Mouse (Mus musculus) midbrain, embryonic 15.5 days (tissue): Measurements from ENCODE around the gene Spag7. TPM values are rescaled to one million over a fixed set of nuclear protein-coding genes. Genes with fewer than 3 reads are reported as not detected.

ENCODE experiments used
- ATAC-seq: fragments of 200-750 bp; cut with Nextera tagmentation; replicated peaks from 2 replicates; pipeline ENCODE4 v1.8.0; 2017; ENCODE audit warnings: moderate TSS enrichment
- H3K27ac ChIP-seq: fragments of 300-500 bp; sonication (generic); 2 replicates; pipeline ENCODE4 v1.5.1; 2015; ENCODE audit warnings: mild to moderate bottlenecking, inconsistent platforms
- H3K27me3 ChIP-seq: fragments of 300-500 bp; sonication (generic); replicated peaks from 2 replicates; pipeline ENCODE4 v1.6.1; 2015; ENCODE audit warnings: inconsistent platforms
- H3K36me3 ChIP-seq: fragments of 300-500 bp; sonication (generic); replicated peaks from 2 replicates; pipeline ENCODE4 v1.6.1; 2015; ENCODE audit warnings: inconsistent platforms
- H3K4me1 ChIP-seq: fragments of 300-500 bp; sonication (generic); 2 replicates; pipeline ENCODE4 v1.6.1; 2015; ENCODE audit warnings: inconsistent platforms
- H3K4me2 ChIP-seq: fragments of 300-500 bp; sonication (generic); 2 replicates; pipeline ENCODE4 v1.6.1; 2015; ENCODE audit warnings: inconsistent platforms, mild to moderate bottlenecking, moderate library complexity
- H3K4me3 ChIP-seq: fragments of 300-500 bp; sonication (generic); 2 replicates; pipeline ENCODE4 v1.5.1; 2015; ENCODE audit warnings: mild to moderate bottlenecking, inconsistent platforms
- H3K9ac ChIP-seq: fragments of 300-500 bp; sonication (generic); 2 replicates; pipeline ENCODE4 v1.6.1; 2015; ENCODE audit warnings: mild to moderate bottlenecking, inconsistent platforms
- H3K9me3 ChIP-seq: fragments of 300-500 bp; sonication (generic); 2 replicates; pipeline ENCODE4 v1.6.1; 2016; ENCODE audit warnings: inconsistent platforms
- WGBS: fragments of 180-500 bp; shearing (Covaris S2); methylation state at CpG from one replicate; pipeline ENCODE4 v1.1.7; 2015; ENCODE audit warnings: mixed read lengths; 5-methylcytosine and 5-hydroxymethylcytosine counted together
- polyA plus RNA-seq: library from polyadenylated mRNA; unstranded; fragments of >200 nt; fragmentation: Nextera tagmentation; extraction: Ambion mirVana; gene quantifications from 2 replicates; pipeline ENCODE4 v1.2.1, GENCODE M21; 2015

The Spag7 gene
- polyA plus RNA-seq, 1 experiment from 2014 or later: 171 TPM

GRCm38 (mm10) chr11:70678576-70678975 is 9.4 kb upstream of the Spag7 start:
- WGBS: 80% methylated on average over 2 of the region's 2 CpGs
- no peak overlapping the region for H3K9ac ChIP-seq

GRCm38 (mm10) chr11:70678092-70678491 is 8.9 kb upstream of the Spag7 start:
- no peak overlapping the region for H3K27ac ChIP-seq
- no peak overlapping the region for H3K4me2 ChIP-seq
- peaks cover 39% of the 10 kb centered on the region; the same call in 1 of the 2 replicates for H3K36me3 ChIP-seq
- H3K27me3 ChIP-seq: no peaks in the 10 kb centered on the region
- H3K9me3 ChIP-seq: no peaks in the 10 kb centered on the region
- no peak for ATAC-seq
- WGBS: 88% methylated on average over 9 of the region's 9 CpGs
- H3K4me1 ChIP-seq: peaks cover 8% of the 10 kb centered on the region
- H3K4me3 ChIP-seq: no peak overlapping the region
- no peak overlapping the region for H3K9ac ChIP-seq

More at GRCm38 (mm10) chr11:70678576-70678975, 9.4 kb upstream of the Spag7 start:
- Histone ChIP-seq H3K36me3 (peaks cover 38% of the 10 kb centered on the region; the same call in 1 of the 2 replicates), H3K4me1 (peaks cover 8% of the 10 kb centered on the region), H3K27me3 (no peaks in the 10 kb centered on the region), H3K27ac (no peak overlapping the region), H3K4me3 (no peak overlapping the region), H3K4me2 (no peak overlapping the region), H3K9me3 (no peaks in the 10 kb centered on the region)
- no peak for ATAC-seq

GRCm38 (mm10) chr11:70674501-70674900 is 5.3 kb upstream of the Spag7 start:
- 61% methylated on average over 11 of the region's 11 CpGs for WGBS
- H3K4me2 ChIP-seq: no peak overlapping the region
- H3K4me3 ChIP-seq: no peak overlapping the region
- H3K36me3 ChIP-seq: peaks cover 32% of the 10 kb centered on the region; the same call in 1 of the 2 replicates
- H3K4me1 ChIP-seq: peaks cover 18% of the 10 kb centered on the region
- no peaks in the 10 kb centered on the region for H3K27me3 ChIP-seq
- H3K9me3 ChIP-seq: no peaks in the 10 kb centered on the region
- H3K9ac ChIP-seq: no peak overlapping the region
- ATAC-seq: no peak
- no peak overlapping the region for H3K27ac ChIP-seq

- Histone ChIP-seq H3K27ac (no peak overlapping the region), H3K36me3 (peaks cover 28% of the 10 kb centered on the region; the same call in 1 of the 2 replicates), H3K4me2 (no peak overlapping the region), H3K27me3 (no peaks in the 10 kb centered on the region), H3K4me1 (peaks cover 18% of the 10 kb centered on the region), H3K4me3 (no peak overlapping the region), H3K9me3 (no peaks in the 10 kb centered on the region), H3K9ac (no peak overlapping the region)
- 47% methylated on average over 6 of the region's 6 CpGs for WGBS
- no peak for ATAC-seq
These were observed 4.8 kb upstream of the Spag7 start for GRCm38 (mm10) chr11:70674014-70674413.

GRCm38 (mm10) chr11:70671333-70672047 is 2.3 kb upstream of the Spag7 start:
- H3K36me3 ChIP-seq: peaks cover 16% of the 10 kb centered on the region; the same call in 1 of the 2 replicates
- no peak for ATAC-seq
- no peaks in the 10 kb centered on the region for H3K9me3 ChIP-seq
- H3K4me3 ChIP-seq: no peak overlapping the region
- no peak overlapping the region for H3K27ac ChIP-seq
- H3K9ac ChIP-seq: no peak overlapping the region; the same call in 1 of the 2 replicates
- peak overlapping the region; percentile 90 for H3K4me2 ChIP-seq
- H3K27me3 ChIP-seq: no peaks in the 10 kb centered on the region
- WGBS: 74% methylated on average over 16 of the region's 16 CpGs
- H3K4me1 ChIP-seq: peaks cover 33% of the 10 kb centered on the region

GRCm38 (mm10) chr11:70670483-70670882 is 1.3 kb upstream of the Spag7 start:
- no peaks in the 10 kb centered on the region for H3K9me3 ChIP-seq
- ATAC-seq: no peak
- 39% methylated on average over 14 of the region's 14 CpGs for WGBS

GRCm38 (mm10) chr11:70669582-70670345 is 548 bp upstream of the Spag7 start:
- peaks cover 14% of the 10 kb centered on the region; the same call in 1 of the 2 replicates for H3K36me3 ChIP-seq
- H3K4me2 ChIP-seq: peak overlapping the region; percentile 90
- H3K4me1 ChIP-seq: peaks cover 33% of the 10 kb centered on the region
- H3K27me3 ChIP-seq: no peaks in the 10 kb centered on the region
- ATAC-seq: peak; percentile 49
- no peaks in the 10 kb centered on the region for H3K9me3 ChIP-seq
- WGBS: under 1% methylated on average over 31 of the region's 31 CpGs
- peak overlapping the region; percentile 76 for H3K9ac ChIP-seq
- H3K27ac ChIP-seq: peak overlapping the region; percentile 99
- H3K4me3 ChIP-seq: peak overlapping the region; percentile 70

More at GRCm38 (mm10) chr11:70670483-70670882, 1.3 kb upstream of the Spag7 start:
- Histone ChIP-seq H3K27me3 (no peaks in the 10 kb centered on the region), H3K4me3 (peak overlapping the region; percentile 70), H3K4me1 (peaks cover 33% of the 10 kb centered on the region), H3K9ac (peak overlapping the region; percentile 76), H3K36me3 (0 out of 2 replicates have a peak, but pooled peaks cover 10% of the 10 kb centered on the region), H3K27ac (peak overlapping the region; percentile 99), H3K4me2 (peak overlapping the region; percentile 90)

GRCm38 (mm10) chr11:70668335-70668770 is 863 bp downstream of the Spag7 start:
- Histone ChIP-seq H3K4me3 (peak overlapping the region; percentile 70), H3K9me3 (no peaks in the 10 kb centered on the region), H3K36me3 (peaks cover 17% of the 10 kb centered on the region), H3K4me1 (peaks cover 33% of the 10 kb centered on the region), H3K27ac (peak overlapping the region; percentile 99), H3K4me2 (peak overlapping the region; percentile 90), H3K27me3 (no peaks in the 10 kb centered on the region), H3K9ac (peak overlapping the region; percentile 62)
- peak; percentile 47 for ATAC-seq
- under 1% methylated on average over 15 of the region's 15 CpGs for whole genome bisulfite sequencing

- Histone ChIP-seq H3K9ac (peak overlapping the region; percentile 62; the same call in 1 of the 2 replicates), H3K27me3 (no peaks in the 10 kb centered on the region), H3K36me3 (peaks cover 24% of the 10 kb centered on the region), H3K4me2 (peak overlapping the region; percentile 90), H3K4me1 (peaks cover 33% of the 10 kb centered on the region), H3K9me3 (no peaks in the 10 kb centered on the region), H3K4me3 (peak overlapping the region; percentile 70), H3K27ac (peak overlapping the region; percentile 99)
- ATAC-seq: no peak
- WGBS: 77% methylated on average over 14 of the region's 14 CpGs
These were observed 1.7 kb downstream of the Spag7 start for GRCm38 (mm10) chr11:70667271-70668150.

GRCm38 (mm10) chr11:70666687-70667086 is 2.5 kb downstream of the Spag7 start:
- Histone ChIP-seq H3K9ac (no peak overlapping the region), H3K9me3 (no peaks in the 10 kb centered on the region), H3K4me1 (peaks cover 33% of the 10 kb centered on the region), H3K4me2 (no peak overlapping the region), H3K36me3 (peaks cover 29% of the 10 kb centered on the region), H3K27me3 (no peaks in the 10 kb centered on the region), H3K27ac (no peak overlapping the region), H3K4me3 (no peak overlapping the region)
- WGBS: 97% methylated on average over 8 of the region's 8 CpGs
- ATAC-seq: no peak

GRCm38 (mm10) chr11:70664741-70665140 is 4.5 kb downstream of the Spag7 start:
- Histone ChIP-seq H3K4me3 (no peak overlapping the region), H3K9me3 (no peaks in the 10 kb centered on the region), H3K27ac (no peak overlapping the region), H3K4me1 (peaks cover 15% of the 10 kb centered on the region), H3K4me2 (no peak overlapping the region), H3K9ac (no peak overlapping the region), H3K27me3 (no peaks in the 10 kb centered on the region), H3K36me3 (peaks cover 29% of the 10 kb centered on the region)
- no peak for ATAC-seq
- 94% methylated on average over 9 of the region's 9 CpGs for WGBS
